Mouse (Mus musculus): ENCODE measurements around the gene Lst1.
"Not testable (repeated sequence)": the region's sequence is repeated elsewhere in the genome, so short reads cannot be mapped to it uniquely, and the experiment has no call there.

Gene Lst1

GRCm38 (mm10) chr17:35187959-35188610, at the start of gene Lst1:
Lst1 (minus strand) TSS chr17:35188439.
- DNase-seq (ENCODE audit: low spot score in 2 of 2): no peak

- no peak for DNase-seq (ENCODE audit: low spot score in 2 of 2)
Observed at GRCm38 (mm10) chr17:35237504-35237903, 49.3 kb upstream of the Lst1 start.

GRCm38 (mm10) chr17:35236996-35237395, 48.8 kb upstream of the Lst1 start:
- DNase-seq (ENCODE audit: low spot score in 2 of 2): no peak

DNA sequence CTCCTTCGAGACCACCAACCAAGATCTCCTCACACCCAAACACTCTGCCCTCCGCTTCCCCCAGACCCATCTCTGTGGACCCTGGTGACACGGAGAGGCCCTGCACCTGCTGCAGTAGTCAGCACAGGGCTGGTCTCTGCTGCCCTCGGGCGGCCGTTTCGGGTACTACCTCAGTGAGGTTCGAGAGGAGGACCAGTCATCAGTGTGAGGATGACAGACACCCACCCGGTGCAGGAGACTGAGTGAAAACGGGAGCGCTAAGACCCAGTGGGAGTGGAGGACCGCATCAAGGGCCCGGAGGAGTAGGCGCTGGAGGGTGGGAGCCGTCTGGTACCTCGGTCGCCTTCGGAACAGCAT, 48.1 kb upstream of the Lst1 start:
- peak; percentile 87 to 98 for DNase-seq (ENCODE audit: low spot score in 2 of 2)

DNA sequence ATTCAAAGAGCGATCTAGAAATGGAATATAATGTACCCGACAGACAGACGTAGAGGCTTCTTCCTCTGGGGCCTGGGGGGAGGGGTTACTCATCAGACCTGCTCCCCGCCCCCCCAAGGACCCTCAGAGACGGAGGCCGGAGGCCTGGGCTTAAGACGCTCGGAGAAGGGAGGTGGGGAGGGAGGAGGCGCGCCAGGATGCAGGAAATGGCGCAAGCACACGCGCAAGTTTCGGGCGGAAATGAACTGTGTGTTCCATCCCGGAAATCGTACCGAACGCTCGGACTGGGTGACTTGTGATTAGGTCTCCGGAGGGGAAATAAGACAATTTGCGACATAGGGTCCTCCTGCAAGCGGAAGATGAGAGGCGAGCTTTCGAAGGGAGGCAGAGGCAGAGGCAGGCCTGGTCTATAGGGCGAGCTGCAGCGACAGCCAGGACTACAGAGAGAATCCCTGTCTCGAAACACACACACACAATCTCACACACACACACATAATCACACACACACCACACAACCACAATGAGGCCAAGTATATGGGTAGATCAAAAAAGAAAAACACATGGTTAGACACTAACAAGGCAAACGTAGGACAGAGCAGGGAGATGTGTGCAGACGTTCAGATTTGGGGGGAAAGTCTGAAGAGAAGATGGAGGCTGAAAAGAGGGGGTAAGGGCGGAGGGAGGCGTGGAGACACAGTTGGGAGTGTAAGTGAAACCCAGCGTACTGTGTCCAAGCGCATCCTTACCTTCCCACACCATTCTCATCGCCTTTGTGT, 47.6 kb upstream of the Lst1 start, which contains the start of gene Nfkbil1:
Gene Nfkbil1, minus strand, starts transcription at position 179 of the 776 bp plus-strand sequence.
- peak; percentile 88 to 90 for DNase-seq (ENCODE audit: low spot score in 2 of 2)

GRCm38 (mm10) chr17:35234903-35235302, 46.7 kb upstream of the Lst1 start:
- peak in 1 of 2 experiments; percentile 43 for DNase-seq (ENCODE audit: low spot score in 2 of 2)

GRCm38 (mm10) chr17:35234090-35234489, 45.9 kb upstream of the Lst1 start:
- not testable (repeated sequence) for DNase-seq (ENCODE audit: low spot score in 2 of 2)

DNA sequence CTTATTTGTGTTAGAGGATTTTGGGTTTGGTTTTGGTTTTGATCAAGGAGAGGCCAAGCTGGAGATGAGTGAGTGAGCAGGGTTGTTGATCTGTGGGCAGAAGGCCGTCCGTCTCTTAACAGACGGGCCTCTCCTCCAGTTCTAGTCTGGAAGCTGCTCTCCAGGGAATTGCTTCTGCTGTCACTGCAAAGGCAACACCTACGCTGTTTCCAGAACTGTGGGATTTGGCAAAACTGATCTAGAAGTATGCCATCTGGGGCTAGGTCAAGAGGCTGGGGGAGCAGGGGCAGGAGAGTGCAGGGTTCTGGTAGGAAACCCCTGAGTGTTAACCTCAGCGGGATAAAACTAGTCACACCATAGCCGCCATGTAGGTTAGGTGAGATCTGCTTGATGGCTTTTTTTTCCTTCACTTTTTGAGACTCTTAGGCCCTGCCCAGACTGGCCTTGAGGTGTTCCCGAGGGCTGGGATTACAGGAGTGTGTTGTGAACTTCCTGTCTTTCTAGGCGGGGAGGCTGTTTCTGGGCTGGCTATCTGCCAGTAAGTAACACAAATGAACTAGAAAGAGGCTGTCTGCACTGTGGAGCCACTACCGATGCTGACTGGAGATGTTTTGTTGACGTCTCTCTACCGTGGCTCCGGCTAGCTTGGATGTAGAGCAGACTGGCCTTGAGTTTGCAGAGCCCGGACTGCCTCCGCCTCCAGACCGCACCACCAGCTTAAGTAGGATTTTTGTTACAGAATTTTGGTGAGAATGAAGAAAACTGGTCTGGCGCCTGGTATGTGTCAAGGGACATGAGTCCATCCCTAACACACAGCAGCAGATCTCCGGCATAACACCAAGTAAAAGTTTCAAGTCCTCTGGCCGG, 45.1 kb upstream of the Lst1 start, which contains the start of gene Atp6v1g2:
Gene Atp6v1g2, plus strand, starts transcription at position 547 of the 867 bp plus-strand sequence.
- no peak for DNase-seq (ENCODE audit: low spot score in 2 of 2)

DNA sequence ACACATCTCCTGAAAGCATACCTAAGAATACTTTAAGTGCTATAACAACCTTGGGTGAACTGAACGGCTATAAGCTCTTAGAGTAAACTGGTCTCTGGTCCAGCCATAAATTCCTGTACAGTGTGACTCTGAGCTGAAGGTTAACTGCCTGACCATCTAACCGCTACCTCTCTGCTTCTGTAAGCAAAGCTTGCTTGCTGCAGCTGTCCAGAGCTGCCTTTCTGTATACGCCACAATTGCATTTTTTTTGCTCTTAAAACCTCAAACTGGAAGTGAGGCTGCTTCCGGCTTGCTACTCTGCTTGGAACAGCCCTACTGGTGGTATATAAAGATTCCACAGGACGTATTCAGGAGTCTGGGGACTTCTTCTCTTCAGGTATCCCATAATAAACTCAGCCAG, 44.4 kb upstream of the Lst1 start:
- DNase-seq (ENCODE audit: low spot score in 2 of 2): no peak

DNA sequence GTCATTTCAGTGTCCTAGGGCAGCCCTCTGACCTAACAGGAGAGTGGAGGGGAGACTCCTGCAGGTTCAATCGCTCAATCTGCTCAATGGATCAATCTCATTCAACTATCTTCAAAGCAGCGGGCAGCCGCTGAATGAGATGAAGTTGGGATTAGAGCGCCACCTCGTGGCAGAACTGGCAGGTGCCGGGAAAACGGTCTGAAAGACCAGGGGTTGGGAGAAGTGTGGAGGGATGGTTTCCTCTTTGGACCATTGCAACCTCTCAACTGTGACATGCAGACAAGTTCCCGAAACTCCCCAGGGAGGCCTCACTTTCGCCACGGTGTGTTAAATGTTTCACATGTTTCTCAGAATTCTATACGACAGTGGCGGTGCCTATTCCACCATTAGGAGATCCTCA, 43.8 kb upstream of the Lst1 start:
- DNase-seq (ENCODE audit: low spot score in 2 of 2): peak; percentile 69 to 91

DNA sequence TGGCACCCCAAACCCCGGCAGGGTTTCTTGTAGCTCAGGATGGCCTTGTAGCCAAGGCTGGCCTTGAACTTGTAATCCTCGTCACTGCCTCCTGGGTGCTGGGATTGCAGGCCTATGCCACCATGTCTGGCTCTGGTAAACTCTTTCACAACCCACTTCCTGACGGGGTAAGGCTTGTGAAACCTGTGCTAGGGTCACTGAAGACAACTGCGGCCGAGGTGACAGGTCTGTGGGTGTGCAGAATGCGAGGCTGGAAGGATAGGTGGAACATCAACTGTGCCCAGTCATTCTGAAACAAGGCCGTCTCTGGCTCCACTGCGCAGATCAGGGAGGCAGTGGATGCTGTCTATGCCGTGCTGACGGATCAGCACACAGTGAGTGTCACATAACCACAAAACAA, 42.8 kb upstream of the Lst1 start:
- DNase-seq (ENCODE audit: low spot score in 2 of 2): no peak

GRCm38 (mm10) chr17:35226561-35227046, 38.4 kb upstream of the Lst1 start:
- no peak for DNase-seq (ENCODE audit: low spot score in 2 of 2)

GRCm38 (mm10) chr17:35225456-35225855, 37.2 kb upstream of the Lst1 start:
- DNase-seq (ENCODE audit: low spot score in 2 of 2): no peak

- DNase-seq (ENCODE audit: low spot score in 2 of 2): no peak
Observed at GRCm38 (mm10) chr17:35224641-35225040, 36.4 kb upstream of the Lst1 start.

DNA sequence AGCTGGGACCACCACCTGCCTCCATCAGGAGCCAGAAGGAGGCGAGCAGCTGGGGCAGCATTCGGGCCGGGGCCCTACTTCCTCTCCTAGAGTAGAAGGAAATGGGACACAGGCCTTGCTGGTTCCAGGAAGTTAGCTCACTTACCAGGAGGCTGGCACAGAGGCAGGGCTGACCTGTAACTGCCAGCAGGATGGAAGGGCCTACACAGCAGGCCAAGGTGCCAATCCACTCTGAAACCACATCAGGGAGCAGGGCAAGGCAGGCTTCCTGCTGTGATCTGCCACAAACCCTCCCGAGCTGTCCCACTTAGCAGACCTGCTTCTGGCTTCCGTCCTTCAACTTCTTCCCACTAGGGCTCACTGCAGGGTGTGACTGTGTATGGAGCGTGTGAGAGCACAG, 34.1 kb upstream of the Lst1 start:
- DNase-seq (ENCODE audit: low spot score in 2 of 2): no peak

DNA sequence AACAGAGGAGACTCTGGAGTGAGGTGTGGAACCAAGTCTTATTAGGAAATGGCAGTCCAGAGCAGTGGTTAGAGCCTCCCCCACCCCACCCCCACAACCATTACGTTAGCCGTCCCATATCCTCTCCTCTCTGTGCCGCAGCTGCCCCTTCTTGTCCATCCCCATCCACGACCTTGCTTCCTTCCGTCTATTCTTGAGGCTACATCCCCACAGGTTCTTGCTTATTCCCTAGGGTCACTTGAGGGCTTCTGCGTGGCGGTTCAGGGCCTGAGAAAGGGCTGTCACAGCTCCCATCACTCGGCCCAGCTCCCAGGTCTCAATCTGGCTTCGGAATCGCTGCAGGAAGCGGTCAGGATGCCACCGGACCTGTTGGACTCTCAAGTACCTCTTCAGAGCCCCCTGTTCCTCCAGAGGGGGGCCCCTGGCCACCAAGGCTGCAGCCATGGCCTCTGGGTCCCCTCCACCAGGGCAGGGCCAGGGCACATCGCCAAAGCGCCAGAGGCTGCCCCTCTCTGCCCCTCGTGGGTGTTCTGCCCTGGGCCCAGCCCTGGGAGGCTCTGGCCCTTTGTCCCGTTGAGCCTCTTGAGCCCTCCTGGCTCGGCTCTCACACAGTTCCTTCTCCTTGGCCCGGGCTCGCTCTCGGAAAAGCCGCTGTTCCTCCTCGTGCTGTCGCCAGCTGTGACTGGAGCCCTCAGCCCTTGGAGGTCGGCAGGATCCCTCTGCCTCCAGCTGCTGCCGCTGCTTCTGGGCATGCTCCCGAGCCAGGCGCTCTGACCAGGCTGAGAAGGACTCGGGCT, 32.1 kb upstream of the Lst1 start, which contains the start of gene Gm16181:
Gene Gm16181, plus strand, starts transcription at position 679 of the 797 bp plus-strand sequence.
- peak in 1 of 2 experiments; percentile 59 for DNase-seq (ENCODE audit: low spot score in 2 of 2)

DNA sequence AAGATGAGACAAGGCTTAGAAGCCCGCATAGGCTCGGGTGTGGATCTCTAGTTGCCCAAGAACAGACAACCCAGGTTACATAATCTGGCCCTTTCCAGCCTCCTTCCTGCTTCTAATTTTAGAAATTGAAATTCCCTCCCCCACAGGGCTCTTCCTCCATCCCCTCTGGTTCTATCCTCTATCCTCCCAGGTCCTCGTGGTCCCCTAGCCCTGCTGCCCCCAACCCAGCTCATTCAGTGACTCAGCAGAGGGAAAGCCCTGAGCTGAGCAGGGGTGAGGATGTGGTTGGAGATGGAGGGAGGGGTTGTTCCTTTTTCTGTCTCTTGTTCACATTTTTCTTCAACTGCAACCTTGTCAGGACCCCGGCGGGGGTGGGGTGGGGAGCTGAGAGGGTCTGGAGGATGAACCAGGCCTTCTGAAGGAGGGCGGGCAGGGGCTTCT, 31.4 kb upstream of the Lst1 start:
- DNase-seq (ENCODE audit: low spot score in 2 of 2): no peak

GRCm38 (mm10) chr17:35218516-35219193, 30.4 kb upstream of the Lst1 start:
- DNase-seq (ENCODE audit: low spot score in 2 of 2): no peak

GRCm38 (mm10) chr17:35213071-35213470, 24.8 kb upstream of the Lst1 start:
- DNase-seq (ENCODE audit: low spot score in 2 of 2): no peak

GRCm38 (mm10) chr17:35210593-35210992, 22.4 kb upstream of the Lst1 start:
- no peak for DNase-seq (ENCODE audit: low spot score in 2 of 2)

Measured in urinary bladder, postnatal 4 days (tissue).